Mouse (Mus musculus) neural tube, embryonic 11.5 days (tissue): ENCODE measurements around the gene Pip4k2c. TPM values are rescaled to one million over a fixed set of nuclear protein-coding genes. Genes with fewer than 3 reads are reported as not detected.

Experiments used
- ATAC-seq: fragments of 200-750 bp; cut with Nextera tagmentation; 2 replicates; pipeline ENCODE4 v1.8.0; 2017; ENCODE audit warnings: moderate number of reproducible peaks, mild to moderate bottlenecking, moderate TSS enrichment, moderate library complexity; ENCODE audit not compliant: insufficient read depth, low FRiP score, low TSS enrichment
- DNase-seq: peaks from one replicate; pipeline ENCODE4 v3.0.0-alpha.2; 2015; ENCODE audit warnings: low spot score
- H3K27ac ChIP-seq: fragments of 300-500 bp; sonication (generic); 2 replicates; pipeline ENCODE4 v1.5.1; 2014; ENCODE audit warnings: low read depth, mild to moderate bottlenecking, low read length
- H3K27me3 ChIP-seq: fragments of 300-500 bp; sonication (generic); 2 replicates; pipeline ENCODE4 v1.6.1; 2014; ENCODE audit warnings: mild to moderate bottlenecking, low read length, mixed read lengths; ENCODE audit not compliant: control insufficient read depth, insufficient read depth
- H3K36me3 ChIP-seq: fragments of 300-500 bp; sonication (generic); 2 replicates; pipeline ENCODE4 v1.6.1; 2014; ENCODE audit warnings: mild to moderate bottlenecking, low read length, moderate library complexity, mixed read lengths; ENCODE audit not compliant: control insufficient read depth, insufficient read depth
- H3K4me1 ChIP-seq: fragments of 300-500 bp; sonication (generic); 2 replicates; pipeline ENCODE4 v1.6.1; 2014; ENCODE audit warnings: low read length, mixed read lengths; ENCODE audit not compliant: control insufficient read depth, insufficient read depth
- H3K4me2 ChIP-seq: fragments of 300-500 bp; sonication (generic); 2 replicates; pipeline ENCODE4 v1.6.1; 2014; ENCODE audit warnings: low read depth, mild to moderate bottlenecking, moderate library complexity
- H3K4me3 ChIP-seq: fragments of 300-500 bp; sonication (generic); 2 replicates; pipeline ENCODE4 v1.5.1; 2014; ENCODE audit warnings: low read depth, low read length
- H3K9ac ChIP-seq: fragments of 300-500 bp; sonication (generic); 2 replicates; pipeline ENCODE4 v1.6.1; 2014; ENCODE audit warnings: mild to moderate bottlenecking, low read length
- H3K9me3 ChIP-seq: fragments of 300-500 bp; sonication (generic); 2 replicates; pipeline ENCODE4 v1.6.1; 2016; ENCODE audit warnings: low read length; ENCODE audit not compliant: control insufficient read depth
- WGBS: fragments of 180-500 bp; shearing (Covaris S2); extraction: QIAGEN DNeasy Blood & Tissue Kit; methylation state at CpG from one replicate; pipeline ENCODE4 v1.1.7; 2014; 5-methylcytosine and 5-hydroxymethylcytosine counted together
- polyA plus RNA-seq: library from polyadenylated mRNA; unstranded; fragments of >200 nt; fragmentation: Nextera tagmentation; extraction: Ambion mirVana; gene quantifications from 2 replicates; pipeline ENCODE4 v1.2.1, GENCODE M21; 2014

Pip4k2c gene
- polyA plus RNA-seq, 1 experiment from 2014 or later = 16.4 TPM

DNA sequence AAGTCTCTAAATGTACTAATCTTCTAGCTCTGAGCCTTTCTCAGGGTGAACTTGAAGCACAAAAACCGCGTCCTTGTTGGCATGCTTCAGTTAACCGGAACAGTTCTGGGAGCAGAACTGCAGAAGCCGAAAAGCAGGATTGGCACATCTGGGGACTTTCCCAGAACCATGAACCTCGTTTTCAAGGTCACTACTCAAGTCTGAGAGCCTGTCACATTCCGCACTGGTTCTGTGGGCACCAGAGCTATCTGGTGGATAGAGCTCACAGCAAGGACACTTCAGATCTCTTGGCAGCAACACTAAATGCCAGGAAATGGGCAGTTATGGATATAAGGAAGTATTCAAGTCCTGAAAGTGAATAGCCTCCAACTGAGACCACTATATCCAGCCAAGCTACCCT, 64.2 kb downstream of the Pip4k2c start:
- Histone ChIP-seq H3K9ac (no peak overlapping the region), H3K4me1 (no peaks in the 10 kb centered on the region), H3K4me3 (no peak overlapping the region), H3K4me2 (no peak overlapping the region), H3K36me3 (no peaks in the 10 kb centered on the region), H3K9me3 (no peaks in the 10 kb centered on the region), H3K27ac (no peak overlapping the region), H3K27me3 (no peaks in the 10 kb centered on the region)
- ATAC-seq (no peak), DNase-seq (no peak)
- WGBS = 84% methylated on average over 6 of the region's 6 CpGs

Other genes with a start within 250 kb of the Pip4k2c start
- gene Ctdsp2, start 232.9 kb downstream of the Pip4k2c start, polyA plus RNA-seq = 52.8 and 56.1 TPM in 2 replicates
- gene Avil, start 210.9 kb downstream of the Pip4k2c start, polyA plus RNA-seq = 0.57 and 0.82 TPM in 2 replicates
- gene Tsfm, start 180.7 kb downstream of the Pip4k2c start, polyA plus RNA-seq = 75.3 and 79.9 TPM in 2 replicates
- 42.0 and 43.6 TPM in 2 replicates for gene Mettl1, start 170.2 kb downstream of the Pip4k2c start, polyA plus RNA-seq
- gene Eef1akmt3, start 170.1 kb downstream of the Pip4k2c start, polyA plus RNA-seq = 0.23 and 0.32 TPM in 2 replicates
- 0.09 and 0.14 TPM in 2 replicates for gene Cyp27b1, start 163.3 kb downstream of the Pip4k2c start, polyA plus RNA-seq
- gene March9, start 151.4 kb downstream of the Pip4k2c start, polyA plus RNA-seq = 4.3 and 4.7 TPM in 2 replicates
- 2,636 and 2,694 TPM in 2 replicates for gene Cdk4, start 148.1 kb downstream of the Pip4k2c start, polyA plus RNA-seq
- gene Tspan31, start 141.3 kb downstream of the Pip4k2c start, polyA plus RNA-seq = 96.5 and 99.9 TPM in 2 replicates
- gene Agap2, start 136.3 kb downstream of the Pip4k2c start, polyA plus RNA-seq = 0.94 and 1.4 TPM in 2 replicates
- 56.2 and 68.9 TPM in 2 replicates for gene Os9, start 90.5 kb downstream of the Pip4k2c start, polyA plus RNA-seq
- 17.3 and 19.9 TPM in 2 replicates for gene B4galnt1, start 46.4 kb downstream of the Pip4k2c start, polyA plus RNA-seq
- gene Slc26a10, start 30.9 kb downstream of the Pip4k2c start, polyA plus RNA-seq = 0.36 and 0.89 TPM in 2 replicates
- 31.7 and 31.8 TPM in 2 replicates for gene Arhgef25, start 21.5 kb downstream of the Pip4k2c start, polyA plus RNA-seq
- 138 and 148 TPM in 2 replicates for gene Dtx3, start 15.9 kb downstream of the Pip4k2c start, polyA plus RNA-seq
- 43.4 and 51.0 TPM in 2 replicates for gene Kif5a, start 51.8 kb upstream of the Pip4k2c start, polyA plus RNA-seq
- 224 and 230 TPM in 2 replicates for gene Dctn2, start 54.8 kb upstream of the Pip4k2c start, polyA plus RNA-seq
- gene Mbd6, start 77.4 kb upstream of the Pip4k2c start, polyA plus RNA-seq = 17.0 and 17.6 TPM in 2 replicates
- gene Mars, start 100.2 kb upstream of the Pip4k2c start, polyA plus RNA-seq = 164 and 166 TPM in 2 replicates
- gene Arhgap9, start 110.4 kb upstream of the Pip4k2c start, polyA plus RNA-seq = 1.1 and 1.8 TPM in 2 replicates
- gene Gli1, start 130.4 kb upstream of the Pip4k2c start, polyA plus RNA-seq = 3.8 and 4.6 TPM in 2 replicates
- gene Inhbe, start 142.8 kb upstream of the Pip4k2c start, polyA plus RNA-seq = not detected in 2 replicates
- not detected in 2 replicates for gene Inhbc, start 158.8 kb upstream of the Pip4k2c start, polyA plus RNA-seq
- 25.4 and 27.4 TPM in 2 replicates for gene R3hdm2, start 168.7 kb upstream of the Pip4k2c start, polyA plus RNA-seq